Mouse (Mus musculus): Measurements from ENCODE around the gene Sec31b.
A peak's percentile ranks its signal among the peaks of the same experiment; 100 is the strongest.

Sec31b gene

DNA sequence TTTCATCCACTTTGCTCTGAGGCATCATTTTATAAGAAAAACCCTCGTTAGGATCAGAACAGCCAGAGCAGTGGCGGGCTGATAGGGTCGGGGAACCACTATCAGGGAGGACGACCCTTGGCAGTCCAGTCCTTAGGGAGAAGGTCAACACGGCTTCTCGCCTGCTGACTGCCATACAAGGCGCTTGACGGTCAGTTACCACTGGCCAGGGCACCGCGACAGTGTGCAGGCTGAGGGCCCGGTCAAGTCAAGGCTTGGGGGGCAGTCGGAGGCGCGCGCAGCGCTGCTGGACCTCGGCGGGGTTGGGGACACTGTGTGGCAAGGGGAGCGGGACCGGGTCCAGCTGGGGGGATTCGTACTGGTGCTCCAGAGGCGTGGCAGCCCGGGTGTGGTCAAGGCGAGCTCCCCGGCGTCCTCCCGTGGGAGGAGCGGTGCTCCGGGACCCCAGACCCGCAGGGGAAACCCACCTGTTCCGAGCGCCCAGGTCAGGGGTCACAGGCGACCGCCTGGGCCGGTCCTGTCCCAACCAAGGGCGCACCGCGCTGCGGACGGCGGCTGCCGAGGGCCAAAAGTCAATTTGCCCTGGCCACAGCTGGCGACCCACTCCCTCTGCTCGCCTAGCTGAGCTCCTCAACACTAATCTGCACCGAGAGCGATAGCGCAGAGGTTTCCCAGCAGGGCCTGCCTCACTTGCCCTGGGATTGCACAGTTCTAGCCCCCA lies at the start of gene Sec31b:
Gene Sec31b, minus strand, starts transcription at position 544 of the 721 bp plus-strand sequence.
- no peak for DNase-seq (ENCODE audit: low spot score)

DNA sequence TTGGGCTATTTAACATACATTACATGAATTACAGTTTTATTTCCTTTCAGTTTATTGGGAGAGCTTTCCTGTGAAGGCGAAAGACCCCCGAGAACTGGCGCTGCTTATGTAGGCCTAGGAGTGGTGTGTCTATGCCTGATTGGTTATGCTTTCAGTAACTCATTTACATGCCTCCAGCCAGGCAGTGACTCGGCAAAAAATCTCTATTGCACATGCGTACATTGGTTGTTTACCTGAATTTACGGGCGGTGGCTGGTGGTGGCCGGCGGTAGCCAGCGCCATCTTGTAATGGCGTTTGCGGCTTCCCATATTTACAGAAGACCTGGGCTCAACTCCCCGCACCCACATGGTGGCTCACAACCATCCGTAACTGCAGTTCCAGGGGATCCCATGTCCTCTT lies 48.5 kb upstream of the Sec31b start:
- no peak for DNase-seq (ENCODE audit: low spot score)

DNA sequence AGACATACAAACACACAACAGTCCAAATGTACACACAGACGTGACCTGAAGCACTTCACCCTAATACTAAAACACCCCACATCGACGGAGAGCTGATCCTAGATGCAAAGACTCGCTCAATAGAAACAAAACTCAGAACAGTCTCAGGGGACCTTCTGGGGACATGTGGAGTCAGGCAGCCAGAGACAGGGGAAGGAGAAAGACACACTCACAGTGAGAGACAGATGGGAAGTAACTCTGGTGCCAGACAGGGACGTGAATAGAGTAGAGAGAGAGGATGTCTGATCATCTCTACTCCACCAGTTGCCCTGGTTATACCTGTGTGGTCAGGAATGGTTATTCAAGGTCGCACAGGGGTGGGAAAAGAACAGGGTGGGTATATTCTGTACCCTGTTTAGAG lies 46.0 kb upstream of the Sec31b start:
- DNase-seq (ENCODE audit: low spot score), result no peak

DNA sequence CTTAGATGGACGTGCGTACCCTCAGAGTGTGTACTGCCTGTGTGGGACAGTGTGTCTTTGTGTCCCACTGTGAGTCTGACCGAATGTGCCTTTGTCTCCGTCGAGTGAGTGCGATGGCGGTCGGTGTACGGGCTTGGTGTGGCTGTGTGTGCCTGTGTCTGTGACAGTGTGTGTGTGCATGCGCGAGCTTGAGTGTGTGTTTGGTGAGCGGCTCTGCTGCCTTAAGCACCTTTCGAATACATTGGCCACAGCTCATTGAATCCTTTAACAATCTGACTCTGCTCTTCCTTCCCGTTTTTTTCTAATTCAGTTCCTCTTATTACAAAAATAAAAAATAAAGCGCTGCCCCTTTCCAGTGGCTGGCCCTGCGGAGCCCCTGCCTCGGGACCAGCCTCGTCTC lies 45.3 kb upstream of the Sec31b start:
- no peak for DNase-seq (ENCODE audit: low spot score)

DNA sequence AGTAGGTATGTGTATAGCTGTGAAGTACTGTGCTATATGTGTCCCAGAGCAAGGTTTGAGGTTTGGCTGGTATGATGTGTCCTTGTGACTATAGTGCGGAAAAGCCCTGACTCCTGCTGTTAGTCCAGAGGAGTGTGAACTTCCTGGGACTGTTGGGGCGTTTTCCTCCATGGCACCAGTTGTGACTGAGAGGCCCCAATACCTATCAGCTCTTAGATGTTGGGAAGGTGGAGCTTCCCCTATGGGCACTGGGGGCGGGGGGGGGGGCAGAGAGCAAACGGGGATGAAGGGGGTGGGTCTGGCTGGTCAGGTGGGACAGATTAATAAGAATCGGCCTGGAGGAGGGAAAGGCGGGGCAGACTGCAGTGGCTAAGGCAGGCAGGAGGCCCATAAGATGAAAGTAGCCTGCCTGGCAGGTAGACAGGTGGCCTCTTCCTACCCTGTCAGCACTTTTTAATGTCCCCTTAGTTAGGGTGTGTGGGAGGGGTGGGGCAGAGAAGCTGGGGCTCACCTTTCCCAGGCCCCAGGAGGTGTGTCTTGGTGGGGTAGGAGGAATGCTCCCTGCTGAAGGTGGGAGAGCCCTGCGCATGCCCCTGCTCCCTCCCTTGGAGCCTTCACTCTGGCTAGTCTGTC lies 44.0 kb upstream of the Sec31b start:
- DNase-seq (ENCODE audit: low spot score), result no peak

DNA sequence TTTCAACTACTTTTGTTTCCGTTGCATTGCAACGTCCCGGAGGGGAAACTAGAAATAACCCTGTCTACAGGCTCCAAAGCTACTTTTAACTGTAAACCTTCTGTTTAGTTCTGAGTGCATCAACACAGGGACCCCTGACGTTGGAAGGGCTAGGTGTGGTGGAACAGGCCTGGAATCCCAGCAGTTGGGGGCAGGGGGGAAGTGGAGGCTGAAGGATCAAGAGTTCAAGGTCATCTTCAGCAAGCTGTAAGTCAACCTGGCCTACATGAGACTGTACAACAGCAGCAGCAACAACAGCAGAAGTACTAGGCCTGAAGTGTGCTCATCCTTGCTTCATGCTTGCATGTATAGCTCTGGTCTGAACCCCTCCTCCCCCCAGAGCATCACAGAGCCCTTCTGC lies 42.4 kb upstream of the Sec31b start:
- no peak for DNase-seq (ENCODE audit: low spot score)

DNA sequence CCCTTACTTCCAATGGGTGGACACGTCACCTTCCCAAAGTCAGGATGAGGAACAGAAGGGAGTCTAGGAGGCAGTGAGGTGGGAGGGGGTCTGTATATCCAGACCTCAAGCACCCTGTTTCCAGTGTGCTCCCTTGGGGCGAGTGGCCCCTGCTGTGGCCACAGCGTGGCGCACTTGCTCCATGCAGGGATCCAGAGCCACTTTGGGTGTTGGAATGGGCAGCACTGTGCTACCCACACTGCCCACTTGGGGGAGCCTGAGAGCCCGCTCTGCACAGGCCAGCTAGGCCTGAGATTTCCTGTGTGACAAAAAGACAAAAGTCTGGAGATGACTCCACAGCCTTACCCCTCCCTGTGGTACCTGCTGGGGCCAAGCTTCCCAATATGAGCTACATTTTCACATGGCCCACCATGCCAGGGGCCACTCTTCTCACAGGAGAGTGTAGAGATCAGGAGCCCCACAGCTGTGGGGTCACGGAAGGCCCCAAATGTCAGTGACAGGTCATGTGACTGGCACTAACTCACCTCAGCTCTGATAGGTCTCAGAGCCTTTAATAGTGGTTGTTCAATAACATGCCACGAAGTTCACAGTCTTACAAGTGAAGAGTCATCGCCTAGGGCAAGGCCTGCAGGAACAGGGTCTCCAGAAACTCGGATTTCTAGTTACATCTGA lies 37.1 kb upstream of the Sec31b start:
- DNase-seq (ENCODE audit: low spot score), result peak; percentile 72

DNA sequence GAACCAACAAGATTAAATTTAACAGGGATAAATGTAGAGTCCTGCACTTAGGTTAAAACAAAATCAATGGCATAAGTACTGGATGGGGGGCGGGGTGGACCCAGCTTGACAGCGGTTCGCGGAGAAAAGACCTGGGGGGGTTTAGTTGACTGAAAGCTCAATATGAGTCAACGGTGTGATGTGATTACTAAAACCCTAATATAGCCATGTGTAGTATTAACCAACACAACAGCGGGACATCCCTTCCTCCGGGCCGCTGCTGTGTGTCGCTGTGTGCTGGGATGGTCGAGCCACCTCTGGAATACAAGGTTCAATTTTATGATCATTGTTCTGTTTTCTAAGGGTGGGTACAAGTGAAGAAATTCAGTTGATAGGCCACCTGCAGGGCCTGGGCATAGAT lies 36.4 kb upstream of the Sec31b start:
- no peak for DNase-seq (ENCODE audit: low spot score)

DNA sequence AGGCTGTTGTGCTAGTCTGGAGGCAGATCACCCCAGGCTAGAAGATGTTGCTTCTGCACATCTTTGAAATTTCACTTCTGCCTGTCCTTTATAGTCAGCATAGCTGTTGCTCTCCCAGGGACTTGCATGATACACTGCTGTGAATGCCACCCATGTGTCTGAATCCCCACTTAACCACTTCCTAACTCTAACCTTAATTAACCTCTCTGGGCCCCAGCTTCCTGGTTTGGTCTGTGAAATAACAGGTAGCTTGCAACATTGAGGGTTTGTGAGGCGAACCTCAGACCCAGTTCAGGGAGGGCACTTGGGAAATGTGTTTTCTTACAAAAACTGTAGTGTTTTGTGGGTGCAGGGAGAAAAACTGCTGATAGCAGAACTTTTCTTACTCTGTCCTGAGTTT lies 32.4 kb upstream of the Sec31b start:
- DNase-seq (ENCODE audit: low spot score), result no peak

DNA sequence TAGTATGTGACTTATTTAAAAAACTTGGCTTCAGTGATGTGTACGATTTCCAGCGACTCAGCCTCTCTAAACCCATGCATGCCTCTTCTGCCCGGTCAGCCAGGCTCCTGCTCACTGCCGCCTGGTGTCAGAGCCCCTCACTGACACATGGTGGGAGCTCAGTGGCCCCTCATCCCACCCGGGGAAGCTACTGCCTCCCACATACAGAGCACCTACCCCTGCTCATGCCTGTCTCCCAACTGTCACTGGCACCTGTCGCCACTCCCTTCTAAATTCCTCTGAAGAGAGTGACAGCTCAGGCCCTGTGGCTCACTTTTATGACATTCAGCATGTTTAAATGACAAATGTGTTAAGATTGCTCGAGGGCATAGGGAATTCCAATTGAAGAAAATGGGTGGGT lies 30.6 kb upstream of the Sec31b start:
- DNase-seq (ENCODE audit: low spot score), result no peak

DNA sequence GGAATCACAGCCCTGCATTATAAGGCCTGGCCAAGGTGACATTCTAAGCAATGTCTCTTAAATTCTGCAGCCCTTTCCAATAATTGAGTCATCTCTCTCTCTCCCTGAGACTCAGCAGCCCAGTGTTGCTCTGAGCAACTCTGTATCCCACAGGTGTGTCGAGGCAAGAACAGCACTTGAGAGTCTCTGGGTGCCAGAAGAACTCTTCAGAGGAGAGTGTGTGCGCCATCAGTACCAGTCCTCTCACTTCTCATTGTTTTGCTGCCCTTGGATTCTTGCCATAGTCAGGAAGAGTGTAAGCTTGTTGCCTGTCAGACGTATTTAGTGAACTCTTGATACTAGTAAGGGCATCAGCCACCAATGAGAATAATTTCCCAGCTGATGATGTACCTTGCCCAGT lies 22.1 kb upstream of the Sec31b start:
- DNase-seq (ENCODE audit: low spot score), result no peak

DNA sequence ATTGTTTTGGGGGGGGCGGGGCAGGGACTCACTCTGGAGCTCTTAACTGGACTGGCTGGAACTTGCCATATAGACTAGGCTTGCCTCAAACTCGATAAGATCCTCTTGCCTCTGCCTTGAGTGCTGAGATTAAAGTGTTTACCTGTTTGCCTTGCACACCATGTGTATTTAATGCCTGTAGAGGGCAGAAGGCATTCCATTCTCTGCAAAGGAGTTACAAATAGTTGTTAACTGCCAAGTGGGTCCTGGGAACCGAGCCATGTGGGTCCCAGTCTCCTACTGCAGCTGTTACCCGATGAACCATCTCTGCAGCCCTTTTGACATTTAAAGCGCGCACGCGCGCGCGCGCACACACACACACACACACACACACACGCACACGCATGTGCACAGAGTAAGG lies 18.3 kb upstream of the Sec31b start:
- no peak for DNase-seq (ENCODE audit: low spot score)

DNA sequence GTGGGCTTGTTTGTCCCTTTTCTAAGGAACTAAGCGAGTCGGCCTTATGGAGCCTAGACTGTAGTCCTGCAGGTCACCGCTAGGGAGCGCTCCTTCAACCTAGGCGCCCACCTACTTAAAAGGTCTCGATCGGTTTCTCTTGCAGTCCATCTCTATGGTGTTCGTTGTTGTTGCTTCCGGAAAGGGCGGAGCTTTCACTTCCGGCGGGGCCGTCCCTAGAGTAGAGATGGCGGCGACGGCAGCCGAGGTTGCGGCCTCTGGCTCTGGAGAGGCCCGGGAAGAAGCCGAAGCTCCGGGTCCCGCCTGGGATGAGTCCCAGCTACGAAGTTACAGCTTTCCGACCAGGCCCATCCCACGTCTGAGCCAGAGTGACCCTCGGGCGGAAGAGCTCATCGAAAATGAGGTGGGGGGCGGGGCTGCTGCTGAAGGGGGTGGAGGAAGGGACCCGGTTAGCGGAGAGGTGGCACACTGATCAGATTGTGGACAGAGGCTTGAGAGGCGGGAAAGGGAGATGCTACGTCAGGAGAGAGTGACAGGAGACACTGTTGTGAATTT lies 17.1 kb upstream of the Sec31b start, which contains the start of gene Hif1an:
Gene Hif1an, plus strand, starts transcription at position 199 of the 555 bp plus-strand sequence.
- DNase-seq (ENCODE audit: low spot score), result peak; percentile 97

DNA sequence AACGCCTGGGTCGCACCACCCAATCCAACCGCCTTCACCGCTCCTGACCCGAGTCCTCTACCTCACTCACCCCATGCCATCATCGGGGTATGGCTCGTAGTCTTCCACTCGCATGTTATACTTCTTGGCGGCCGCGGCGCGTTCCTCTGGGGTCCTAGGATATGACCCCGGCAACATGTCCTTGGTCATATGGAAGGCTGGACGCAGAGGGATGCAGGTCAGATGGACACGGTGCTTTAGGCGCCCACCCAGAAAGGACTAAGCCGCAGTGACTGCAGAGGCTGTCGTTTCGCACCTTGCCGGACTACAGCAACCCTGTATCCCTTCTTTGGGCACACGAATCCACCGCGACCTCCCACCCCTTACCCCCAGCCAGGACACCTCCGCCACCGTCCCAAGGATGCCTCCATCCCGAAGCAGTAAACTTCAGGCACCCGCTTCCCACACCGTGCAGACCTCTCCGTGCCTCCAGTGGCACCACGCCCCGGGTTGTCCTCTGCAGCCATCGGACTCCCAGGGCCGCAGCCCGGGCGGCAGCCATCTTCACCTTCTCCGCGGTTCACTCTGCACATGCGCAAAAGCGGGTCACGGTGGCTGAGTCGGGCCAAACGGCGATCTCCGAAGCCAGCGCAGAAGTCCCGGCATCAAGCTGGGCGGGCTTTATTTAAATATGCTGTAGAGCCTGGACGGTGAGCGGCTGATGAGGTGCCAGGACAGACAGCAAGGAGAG lies 9.4 kb upstream of the Sec31b start, which contains the start of gene Ndufb8:
Gene Ndufb8, minus strand, starts transcription at position 580 of the 730 bp plus-strand sequence.
- DNase-seq (ENCODE audit: low spot score), result peak; percentile 90

DNA sequence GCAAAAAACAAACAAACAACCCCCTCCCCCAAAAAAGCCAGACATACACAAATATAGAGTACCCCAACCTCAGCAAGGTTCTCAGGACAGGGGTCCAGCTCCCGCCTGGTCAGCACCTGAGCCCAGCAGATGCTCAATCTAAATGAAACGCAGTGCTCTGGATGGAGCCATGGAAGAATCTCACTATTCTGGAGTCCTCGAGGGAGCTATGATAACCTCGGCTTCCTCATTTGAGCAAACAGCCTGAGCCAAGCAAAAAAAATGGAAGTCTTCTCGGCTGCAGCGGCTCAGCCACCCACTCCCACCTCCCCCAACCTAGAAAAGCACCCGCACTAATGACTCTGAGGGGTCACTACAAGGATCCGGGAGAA lies 8.8 kb upstream of the Sec31b start:
- no peak for DNase-seq (ENCODE audit: low spot score)

DNA sequence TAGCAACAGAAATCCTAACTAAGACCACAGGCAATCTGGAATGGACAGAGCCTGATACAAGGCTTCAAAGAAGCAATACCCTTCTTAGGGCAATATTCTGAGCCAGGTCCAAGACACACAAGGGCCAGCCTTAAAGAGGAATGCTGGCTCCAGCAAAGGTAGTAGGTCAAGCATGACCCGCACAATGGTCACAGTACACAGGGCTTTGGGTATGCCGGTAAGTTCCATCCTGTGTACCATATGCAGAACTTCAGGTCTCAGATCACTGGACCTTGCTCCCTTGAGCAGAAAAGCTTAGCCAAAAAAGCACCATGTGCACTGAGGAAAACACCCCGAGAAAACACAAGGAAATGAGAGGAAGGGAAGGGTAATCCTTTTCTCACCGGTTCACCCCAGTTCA lies 7.6 kb upstream of the Sec31b start:
- DNase-seq (ENCODE audit: low spot score), result no peak

DNA sequence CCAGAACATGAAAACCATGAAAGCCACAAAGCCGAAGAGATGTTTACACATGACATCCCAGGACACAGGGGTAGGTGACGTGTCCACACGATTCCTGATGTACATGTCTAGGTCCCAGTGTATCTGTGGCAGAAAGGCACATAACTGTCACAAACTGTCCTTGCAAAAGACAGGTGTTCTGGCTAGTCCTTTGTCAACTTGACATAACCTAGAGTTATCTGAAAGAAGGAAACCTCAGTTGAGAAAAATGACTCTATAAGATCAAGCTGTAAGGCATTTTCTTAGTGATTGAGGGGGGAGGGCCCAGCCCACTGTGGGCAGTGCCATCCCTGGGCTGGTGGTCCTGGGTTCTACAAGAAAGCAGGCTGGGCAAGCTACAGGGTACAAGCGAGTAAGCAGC lies 7.1 kb upstream of the Sec31b start, which contains the start of gene Gm20538:
Gene Gm20538, minus strand, starts transcription at position 101 of the 400 bp plus-strand sequence.
- DNase-seq (ENCODE audit: low spot score), result no peak

DNA sequence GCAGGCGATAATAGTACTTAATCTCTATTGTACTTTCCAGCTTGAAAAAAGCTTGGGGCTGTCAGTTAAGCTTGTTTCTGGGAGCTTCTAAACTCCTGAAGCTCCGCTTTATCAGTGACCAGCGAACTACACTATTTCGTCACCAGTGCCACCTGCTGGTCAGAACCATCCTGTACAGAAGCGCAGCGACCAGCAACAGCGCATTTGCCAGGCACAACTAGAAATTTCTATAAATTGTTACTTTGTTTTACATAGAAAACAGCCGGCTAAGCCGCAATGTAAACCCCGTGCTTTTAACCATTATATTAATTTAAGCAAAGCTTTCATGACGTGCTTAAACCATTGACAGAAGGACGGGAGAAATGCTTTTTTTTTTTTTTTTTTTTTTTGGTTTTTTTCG lies 889 bp downstream of the Sec31b start:
- DNase-seq (ENCODE audit: low spot score), result peak; percentile 76

DNA sequence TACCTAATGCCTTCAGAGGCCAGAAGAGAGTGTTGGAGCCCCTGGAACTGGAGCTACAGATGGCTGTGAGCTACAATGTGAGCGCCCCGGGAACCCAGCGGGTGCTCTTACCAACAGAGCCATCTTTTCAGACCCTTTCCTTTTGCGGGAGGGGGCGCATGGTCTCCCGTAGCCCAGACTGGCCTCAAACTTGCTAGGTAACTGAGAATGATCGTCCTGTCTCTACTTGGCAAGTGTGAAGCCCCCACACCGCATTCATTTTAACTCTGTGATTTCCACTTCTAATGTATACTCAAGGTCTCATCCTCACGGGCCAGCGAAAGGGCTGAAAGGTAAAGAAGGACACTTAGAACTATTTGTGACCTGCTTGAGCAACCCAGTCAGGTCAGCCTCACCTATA lies 1.3 kb downstream of the Sec31b start:
- no peak for DNase-seq (ENCODE audit: low spot score)

DNA sequence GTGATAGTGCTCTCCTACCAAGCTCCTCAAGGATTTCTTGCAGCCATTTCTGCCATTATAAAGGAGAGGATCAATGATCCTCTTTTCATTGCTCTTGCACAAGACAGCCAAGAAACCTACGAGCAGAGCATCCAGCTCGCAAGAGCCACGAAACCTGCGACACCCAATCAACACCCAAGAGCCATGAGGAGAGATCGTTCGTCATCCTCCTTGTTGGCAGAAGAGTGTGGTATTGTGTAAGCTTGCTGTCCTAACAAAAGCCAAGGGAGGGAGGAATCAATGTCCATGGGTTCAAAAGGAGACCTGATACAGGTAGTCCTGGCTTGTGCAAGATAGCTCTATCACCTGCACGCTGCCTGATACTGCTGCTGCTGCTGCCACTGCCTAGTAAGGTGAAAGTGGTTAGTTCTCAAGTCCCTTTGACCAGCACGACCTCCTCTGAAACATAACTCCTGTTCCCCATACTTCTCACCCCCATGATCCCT lies 2.9 kb downstream of the Sec31b start:
- no peak for DNase-seq (ENCODE audit: low spot score)

DNA sequence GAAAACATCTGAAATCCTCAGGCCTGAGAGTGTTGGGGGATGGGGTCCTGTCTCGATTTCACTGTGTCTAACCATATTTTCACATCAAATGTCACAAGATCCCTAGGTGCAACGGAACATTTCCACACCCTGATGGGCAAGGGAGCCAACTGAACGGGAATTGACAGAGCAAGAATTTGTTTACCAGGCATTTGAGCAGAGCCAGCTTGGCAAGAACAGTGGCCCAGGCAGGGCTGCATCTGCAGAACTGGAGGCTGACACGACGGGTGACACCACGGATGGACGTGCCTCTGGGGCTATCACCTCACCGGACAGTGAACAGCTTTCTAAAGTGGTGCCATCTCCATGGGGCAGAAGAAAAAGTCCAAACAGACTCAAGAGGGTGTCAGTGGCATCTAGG lies 8.2 kb downstream of the Sec31b start:
- no peak for DNase-seq (ENCODE audit: low spot score)

DNA sequence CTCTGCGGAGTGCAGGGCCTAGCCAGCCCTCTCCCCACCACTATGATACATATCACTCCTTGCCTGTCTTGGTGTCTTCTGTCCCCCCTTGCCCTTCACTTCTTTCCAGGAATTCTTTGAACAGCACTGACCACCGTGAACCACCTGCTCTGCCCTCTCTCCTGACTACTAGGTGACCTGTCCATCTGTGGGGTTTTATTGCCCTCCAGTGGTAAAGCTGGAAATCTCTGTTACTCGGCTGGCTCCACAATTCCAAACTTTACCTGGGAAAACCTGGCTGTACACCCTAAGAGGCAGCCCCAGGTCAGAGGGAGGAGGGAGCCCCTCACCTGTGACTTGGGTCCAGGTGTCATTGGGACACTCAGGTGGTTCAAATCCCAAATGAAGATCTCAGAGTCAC lies 10.3 kb downstream of the Sec31b start:
- no peak for DNase-seq (ENCODE audit: low spot score)
